ENCODE assay signal across 8 mouse cellular contexts in genomic region chr3:135690568-135691190, GRCm38 (mm10). TPM values are rescaled to one million over a fixed set of nuclear protein-coding genes. Genes with fewer than 3 reads are reported as not detected.
DNase-seq lines count a peak whose midpoint lies in the region; ATAC-seq and TF ChIP-seq lines count a peak whose summit lies in the region.

No protein-coding gene starts in this region.

- H3K4me3 ChIP-seq in hindbrain, embryonic 14.5 days (replicated peaks; ENCODE audit: low read length): peak overlapping the region; percentile 88
- peak overlapping the region; percentile 83 for H3K4me3 ChIP-seq in limb, embryonic 14.5 days (replicated peaks; ENCODE audit: low read length)
- peak overlapping the region; percentile 80 for H3K4me3 ChIP-seq in midbrain, embryonic 14.5 days (replicated peaks; ENCODE audit: low read depth, low read length)

- H3K9me3 ChIP-seq in hindbrain, embryonic 14.5 days (ENCODE audit: control insufficient read depth, low read length): no peaks in the 10 kb centered on the region
- H3K9me3 ChIP-seq in limb, embryonic 14.5 days (ENCODE audit: control insufficient read depth, low read length): no peaks in the 10 kb centered on the region
- H3K9me3 ChIP-seq in midbrain, embryonic 14.5 days (ENCODE audit: control insufficient read depth, low read length): no peaks in the 10 kb centered on the region

- DNase-seq in layer of hippocampus, postnatal 10 days (ENCODE audit: low spot score in 2 of 2): peak; percentile 38 to 61
- DNase-seq in layer of hippocampus, adult 9-10 months (ENCODE audit: low spot score): no peak
- peak; percentile 49 to 71 for DNase-seq in cerebellum, adult 18-20 months
- DNase-seq in gastrocnemius, adult 18-20 months (ENCODE audit: low spot score): peak; percentile 49
- no peak for DNase-seq in hindbrain, embryonic 14.5 days (ENCODE audit: low spot score)
- DNase-seq in limb, embryonic 14.5 days (ENCODE audit: low spot score): peak; percentile 55
- peak; percentile 72 for DNase-seq in midbrain, embryonic 14.5 days
- peak; percentile 49 for DNase-seq in splenic B cell, adult 2 months (ENCODE audit: low read depth, low spot score)

- H3K36me3 ChIP-seq in hindbrain, embryonic 14.5 days (replicated peaks; ENCODE audit: control insufficient read depth, insufficient read depth): no peaks in the 10 kb centered on the region
- H3K36me3 ChIP-seq in limb, embryonic 14.5 days (ENCODE audit: control insufficient read depth, insufficient read depth, low read length): no peaks in the 10 kb centered on the region
- H3K36me3 ChIP-seq in midbrain, embryonic 14.5 days (ENCODE audit: control insufficient read depth, insufficient read depth, low read length): no peaks in the 10 kb centered on the region
- H3K36me3 ChIP-seq in splenic B cell, adult 2 months (ENCODE audit: control insufficient read depth, insufficient read depth, low read length, poor library complexity, severe bottlenecking): no peaks in the 10 kb centered on the region

- H3K4me2 ChIP-seq in hindbrain, embryonic 14.5 days (replicated peaks): peak overlapping the region; percentile 83
- H3K4me2 ChIP-seq in limb, embryonic 14.5 days (replicated peaks; ENCODE audit: low read depth, low read length, severe bottlenecking): peak overlapping the region; percentile 75
- H3K4me2 ChIP-seq in midbrain, embryonic 14.5 days (ENCODE audit: low read length): peak overlapping the region; percentile 79

- peaks cover 22% of the 10 kb centered on the region for H3K4me1 ChIP-seq in hindbrain, embryonic 14.5 days (replicated peaks; ENCODE audit: control insufficient read depth, insufficient read depth, low read length)
- peaks cover 18% of the 10 kb centered on the region for H3K4me1 ChIP-seq in limb, embryonic 14.5 days (ENCODE audit: control insufficient read depth, insufficient read depth, low read length)
- H3K4me1 ChIP-seq in midbrain, embryonic 14.5 days (ENCODE audit: control insufficient read depth, insufficient read depth, low read length): peaks cover 13% of the 10 kb centered on the region; the same call in 1 of the 2 replicates

- under 1% methylated on average over 47 of the region's 47 CpGs for WGBS in hindbrain, embryonic 14.5 days
- WGBS in limb, embryonic 14.5 days: 2% methylated on average over 33 of the region's 47 CpGs
- under 1% methylated on average over 47 of the region's 47 CpGs for WGBS in midbrain, embryonic 14.5 days

- ATAC-seq in hindbrain, embryonic 14.5 days (ENCODE audit: low FRiP score): peak; percentile 79
- ATAC-seq in limb, embryonic 14.5 days (ENCODE audit: low FRiP score, low read depth): peak; percentile 72
- ATAC-seq in midbrain, embryonic 14.5 days (ENCODE audit: low FRiP score, low TSS enrichment): peak; percentile 73

- peak overlapping the region; percentile 93 for H3K27ac ChIP-seq in hindbrain, embryonic 14.5 days
- H3K27ac ChIP-seq in limb, embryonic 14.5 days (replicated peaks; ENCODE audit: low read depth, low read length): peak overlapping the region; percentile 92
- H3K27ac ChIP-seq in midbrain, embryonic 14.5 days (replicated peaks; ENCODE audit: low read depth, low read length): peak overlapping the region; percentile 90

- TF ChIP-seq POLR2A in limb, embryonic 14.5 days (IDR thresholded peaks at IDR 0.05; ENCODE audit: borderline replicate concordance, extremely low read depth, insufficient read depth, insufficient read length): no peak

- no peaks in the 10 kb centered on the region for H3K27me3 ChIP-seq in hindbrain, embryonic 14.5 days (ENCODE audit: control insufficient read depth, insufficient read depth, low read length)
- no peaks in the 10 kb centered on the region for H3K27me3 ChIP-seq in limb, embryonic 14.5 days (ENCODE audit: control insufficient read depth, insufficient read depth, low read length)
- no peaks in the 10 kb centered on the region for H3K27me3 ChIP-seq in midbrain, embryonic 14.5 days (ENCODE audit: control insufficient read depth, insufficient read depth, low read length)
- H3K27me3 ChIP-seq in splenic B cell, adult 2 months (ENCODE audit: control insufficient read depth, insufficient read depth, low read length, poor library complexity, severe bottlenecking): no peaks in the 10 kb centered on the region

- peak overlapping the region; percentile 96 for H3K9ac ChIP-seq in hindbrain, embryonic 14.5 days
- peak overlapping the region; percentile 99 for H3K9ac ChIP-seq in limb, embryonic 14.5 days (ENCODE audit: low read depth, low read length, severe bottlenecking)
- peak overlapping the region; percentile 93 for H3K9ac ChIP-seq in midbrain, embryonic 14.5 days (replicated peaks; ENCODE audit: low read length)

RNA-seq across cellular contexts. Expression of gene Nfkb1, which starts 0.7 kb away (rescaled TPM):
- total RNA-seq in layer of hippocampus, postnatal 10 days (2021): 10 to 100 TPM; 20.5 to 25.2 TPM
- 10 to 100 TPM; 17.1 to 18.7 TPM for total RNA-seq in gastrocnemius, adult 18-20 months (2021)
- polyA plus RNA-seq in hindbrain, embryonic 14.5 days (2014; fragmentation: Nextera tagmentation; extraction: Ambion mirVana): 9.1 and 10.2 TPM in 2 replicates
- polyA plus RNA-seq in limb, embryonic 14.5 days (2012; rRNA removed): 55.4 and 61.7 TPM in 2 replicates
- 26.9 and 32.7 TPM in 2 replicates for polyA plus RNA-seq in limb, embryonic 14.5 days (2014; fragmentation: Nextera tagmentation; extraction: Ambion mirVana)
- 7.6 and 8.7 TPM in 2 replicates for polyA plus RNA-seq in midbrain, embryonic 14.5 days (2014; fragmentation: Nextera tagmentation; extraction: Ambion mirVana)

Comparison
In these comparisons a context has a peak if more than half of its experiments do, and no peak if none do; other contexts are left out.
1. DNase-seq: peak in layer of hippocampus, postnatal 10 days (2 of 2), cerebellum, adult 18-20 months (2 of 2), gastrocnemius, adult 18-20 months (single experiment), limb, embryonic 14.5 days (single experiment), midbrain, embryonic 14.5 days (single experiment) and splenic B cell, adult 2 months (single experiment); none in layer of hippocampus, adult 9-10 months (single experiment) and hindbrain, embryonic 14.5 days (single experiment).
2. Peak in every context shown above with its lines, with median percentiles within 50 percentile points of each other: ATAC-seq, H3K27ac ChIP-seq, H3K4me2 ChIP-seq, H3K4me3 ChIP-seq and H3K9ac ChIP-seq.